ENCODE assay signal across 15 mouse cellular contexts in genomic region chr10:58641631-58642030, GRCm38 (mm10). TPM values are rescaled to one million over a fixed set of nuclear protein-coding genes. Genes with fewer than 3 reads are reported as not detected.
DNase-seq lines count a peak whose midpoint lies in the region; ATAC-seq lines count a peak whose summit lies in the region.
"Had no signal": no experiment of that assay in that cellular context is flagged by ENCODE, and none has a peak within 500 bp of the region (broad histone marks: within the 10 kb centered on the region; RNA-seq: fewer than 3 reads in every experiment).

No protein-coding gene starts in this region.

- H3K9me3 ChIP-seq in heart, embryonic 12.5 days (replicated peaks) = no peaks in the 10 kb centered on the region
- no peaks in the 10 kb centered on the region for H3K9me3 ChIP-seq in heart, embryonic 11.5 days (replicated peaks; ENCODE audit: control insufficient read depth, low read length)
- H3K9me3 ChIP-seq in lung, embryonic 15.5 days = no peaks in the 10 kb centered on the region
- no peaks in the 10 kb centered on the region for H3K9me3 ChIP-seq in embryonic facial prominence, embryonic 11.5 days (replicated peaks; ENCODE audit: control insufficient read depth, low read length)
- no peaks in the 10 kb centered on the region for H3K9me3 ChIP-seq in stomach, embryonic 14.5 days (ENCODE audit: control insufficient read depth, low read depth, low read length)
- H3K9me3 ChIP-seq: hindbrain, embryonic 10.5 days; liver, embryonic 13.5 days; megakaryocyte, embryonic 14.5 days had no signal

- WGBS in heart, embryonic 12.5 days = 53% methylated on average over 10 of the region's 10 CpGs
- 56% methylated on average over 10 of the region's 10 CpGs for WGBS in heart, embryonic 11.5 days (ENCODE audit: insufficient replicate concordance)
- WGBS in lung, embryonic 15.5 days = 55% methylated on average over 10 of the region's 10 CpGs
- WGBS in embryonic facial prominence, embryonic 11.5 days = 62% methylated on average over 10 of the region's 10 CpGs
- 53% methylated on average over 10 of the region's 10 CpGs for WGBS in stomach, embryonic 14.5 days

- H3K4me3 ChIP-seq in heart, embryonic 12.5 days = no peak overlapping the region
- H3K4me3 ChIP-seq in heart, embryonic 11.5 days (ENCODE audit: low read depth, low read length) = no peak overlapping the region
- H3K4me3 ChIP-seq in lung, embryonic 15.5 days = no peak overlapping the region
- H3K4me3 ChIP-seq in embryonic facial prominence, embryonic 11.5 days (ENCODE audit: low read depth, low read length) = no peak overlapping the region
- no peak overlapping the region for H3K4me3 ChIP-seq in stomach, embryonic 14.5 days (ENCODE audit: low read depth, low read length)
- H3K4me3 ChIP-seq: hindbrain, embryonic 10.5 days; liver, embryonic 13.5 days; megakaryocyte, embryonic 14.5 days had no signal

- no peak overlapping the region for H3K9ac ChIP-seq in heart, embryonic 12.5 days
- H3K9ac ChIP-seq in heart, embryonic 11.5 days (ENCODE audit: low read depth, low read length) = no peak overlapping the region
- no peak overlapping the region for H3K9ac ChIP-seq in lung, embryonic 15.5 days
- no peak overlapping the region for H3K9ac ChIP-seq in embryonic facial prominence, embryonic 11.5 days (replicated peaks; ENCODE audit: low read length)
- H3K9ac ChIP-seq in stomach, embryonic 14.5 days (replicated peaks; ENCODE audit: low read depth, low read length) = no peak overlapping the region
- H3K9ac ChIP-seq: liver, embryonic 13.5 days had no signal

- H3K4me2 ChIP-seq in heart, embryonic 12.5 days = 0 out of 2 replicates have a peak overlapping the region, but pooled peaks have one; percentile 0
- H3K4me2 ChIP-seq in heart, embryonic 11.5 days = no peak overlapping the region
- 0 out of 2 replicates have a peak overlapping the region, but pooled peaks have one; percentile 21 for H3K4me2 ChIP-seq in lung, embryonic 15.5 days
- no peak overlapping the region for H3K4me2 ChIP-seq in embryonic facial prominence, embryonic 11.5 days (ENCODE audit: low read depth, low read length)
- H3K4me2 ChIP-seq in stomach, embryonic 14.5 days (replicated peaks; ENCODE audit: low read depth, low read length) = no peak overlapping the region
- H3K4me2 ChIP-seq: liver, embryonic 13.5 days had no signal

- no peak for DNase-seq in lung, postnatal 14 days
- peak; percentile 50 for DNase-seq in embryonic facial prominence, embryonic 11.5 days (ENCODE audit: low spot score)
- DNase-seq in kidney, postnatal 36 days = no peak
- DNase-seq in B cell, adult 2 months = no peak
- DNase-seq: adrenal gland, postnatal 25 days; cerebellum, adult 18-20 months; cerebellum, postnatal 36 days; kidney, adult 18-20 months; liver, embryonic 13.5 days had no signal

- no peaks in the 10 kb centered on the region for H3K36me3 ChIP-seq in heart, embryonic 12.5 days
- H3K36me3 ChIP-seq in heart, embryonic 11.5 days (ENCODE audit: control insufficient read depth, insufficient read depth, low read length) = no peaks in the 10 kb centered on the region
- no peaks in the 10 kb centered on the region for H3K36me3 ChIP-seq in lung, embryonic 15.5 days
- no peaks in the 10 kb centered on the region for H3K36me3 ChIP-seq in embryonic facial prominence, embryonic 11.5 days (replicated peaks; ENCODE audit: control insufficient read depth, insufficient read depth, low read depth, low read length)
- no peaks in the 10 kb centered on the region for H3K36me3 ChIP-seq in stomach, embryonic 14.5 days (ENCODE audit: control insufficient read depth, insufficient read depth, low read length)
- H3K36me3 ChIP-seq: hindbrain, embryonic 10.5 days; liver, embryonic 13.5 days had no signal

- no peak for ATAC-seq in heart, embryonic 12.5 days (ENCODE audit: insufficient number of reproducible peaks, low FRiP score)
- no peak for ATAC-seq in heart, embryonic 11.5 days (replicated peaks; ENCODE audit: insufficient number of reproducible peaks, low FRiP score, low TSS enrichment)
- ATAC-seq in lung, embryonic 15.5 days (ENCODE audit: borderline replicate concordance, extremely low read depth, low FRiP score, low TSS enrichment) = no peak
- no peak for ATAC-seq in embryonic facial prominence, embryonic 11.5 days (replicated peaks; ENCODE audit: insufficient number of reproducible peaks, low FRiP score, low TSS enrichment, low read depth)
- ATAC-seq in stomach, embryonic 14.5 days (ENCODE audit: insufficient number of reproducible peaks, insufficient read depth, low FRiP score, low read depth) = no peak; the same call in 1 of the 2 replicates

- no peaks in the 10 kb centered on the region for H3K27me3 ChIP-seq in heart, embryonic 12.5 days (replicated peaks)
- H3K27me3 ChIP-seq in heart, embryonic 11.5 days (ENCODE audit: control insufficient read depth, insufficient read depth, low read length) = no peaks in the 10 kb centered on the region
- H3K27me3 ChIP-seq in lung, embryonic 15.5 days = no peaks in the 10 kb centered on the region
- no peaks in the 10 kb centered on the region for H3K27me3 ChIP-seq in embryonic facial prominence, embryonic 11.5 days (ENCODE audit: control insufficient read depth, insufficient read depth, low read length)
- H3K27me3 ChIP-seq in stomach, embryonic 14.5 days (ENCODE audit: control insufficient read depth, insufficient read depth, low read length) = no peaks in the 10 kb centered on the region
- H3K27me3 ChIP-seq: liver, embryonic 13.5 days; megakaryocyte, embryonic 14.5 days had no signal

- H3K27ac ChIP-seq in heart, embryonic 12.5 days (ENCODE audit: poor library complexity, severe bottlenecking) = no peak overlapping the region
- H3K27ac ChIP-seq in heart, embryonic 11.5 days (ENCODE audit: low read depth, low read length) = no peak overlapping the region
- H3K27ac ChIP-seq in lung, embryonic 15.5 days = no peak overlapping the region
- H3K27ac ChIP-seq in embryonic facial prominence, embryonic 11.5 days (replicated peaks; ENCODE audit: low read depth, low read length) = no peak overlapping the region
- peak overlapping the region; percentile 69; the same call in 1 of the 2 replicates for H3K27ac ChIP-seq in stomach, embryonic 14.5 days (ENCODE audit: low read length)
- H3K27ac ChIP-seq: liver, embryonic 13.5 days had no signal

- H3K4me1 ChIP-seq in heart, embryonic 12.5 days (replicated peaks) = peaks cover 24% of the 10 kb centered on the region
- H3K4me1 ChIP-seq in heart, embryonic 11.5 days (ENCODE audit: control insufficient read depth, insufficient read depth, low read length) = peaks cover 7% of the 10 kb centered on the region; the same call in 1 of the 2 replicates
- H3K4me1 ChIP-seq in lung, embryonic 15.5 days = peaks cover 31% of the 10 kb centered on the region
- H3K4me1 ChIP-seq in embryonic facial prominence, embryonic 11.5 days (ENCODE audit: control insufficient read depth, insufficient read depth, low read length) = no peaks in the 10 kb centered on the region
- peaks cover 4% of the 10 kb centered on the region for H3K4me1 ChIP-seq in stomach, embryonic 14.5 days (ENCODE audit: control insufficient read depth, insufficient read depth, low read length)
- H3K4me1 ChIP-seq: liver, embryonic 13.5 days; megakaryocyte, embryonic 14.5 days had no signal

RNA-seq across cellular contexts. Expression of gene Edar, which starts 33.8 kb away (rescaled TPM):
- polyA plus RNA-seq in heart, embryonic 12.5 days (2016; fragmentation: Nextera tagmentation; extraction: Ambion mirVana) = not detected in 2 replicates
- 0.13 TPM in 1 of 2 replicates, not detected in the other for polyA plus RNA-seq in heart, embryonic 11.5 days (2014; fragmentation: Nextera tagmentation; extraction: Ambion mirVana)
- polyA plus RNA-seq in lung, embryonic 15.5 days (2015; fragmentation: Nextera tagmentation; extraction: Ambion mirVana) = 0.35 and 0.40 TPM in 2 replicates
- polyA plus RNA-seq in embryonic facial prominence, embryonic 11.5 days (2014; fragmentation: Nextera tagmentation; extraction: Ambion mirVana) = 0.52 and 0.78 TPM in 2 replicates
- 3.5 and 4.5 TPM in 2 replicates for polyA plus RNA-seq in stomach, embryonic 14.5 days (2014; fragmentation: Nextera tagmentation; extraction: Ambion mirVana)
- polyA plus RNA-seq: liver, embryonic 13.5 days had no signal

Comparison
In these comparisons a context has a peak if more than half of its experiments do, and no peak if none do; other contexts are left out.
1. H3K4me2 ChIP-seq: peak in heart, embryonic 12.5 days (single experiment) and lung, embryonic 15.5 days (single experiment); none in heart, embryonic 11.5 days (single experiment), embryonic facial prominence, embryonic 11.5 days (single experiment) and stomach, embryonic 14.5 days (single experiment).